Comparison of ENCODE assay signal across 2 mouse cellular contexts in the genomic region with DNA sequence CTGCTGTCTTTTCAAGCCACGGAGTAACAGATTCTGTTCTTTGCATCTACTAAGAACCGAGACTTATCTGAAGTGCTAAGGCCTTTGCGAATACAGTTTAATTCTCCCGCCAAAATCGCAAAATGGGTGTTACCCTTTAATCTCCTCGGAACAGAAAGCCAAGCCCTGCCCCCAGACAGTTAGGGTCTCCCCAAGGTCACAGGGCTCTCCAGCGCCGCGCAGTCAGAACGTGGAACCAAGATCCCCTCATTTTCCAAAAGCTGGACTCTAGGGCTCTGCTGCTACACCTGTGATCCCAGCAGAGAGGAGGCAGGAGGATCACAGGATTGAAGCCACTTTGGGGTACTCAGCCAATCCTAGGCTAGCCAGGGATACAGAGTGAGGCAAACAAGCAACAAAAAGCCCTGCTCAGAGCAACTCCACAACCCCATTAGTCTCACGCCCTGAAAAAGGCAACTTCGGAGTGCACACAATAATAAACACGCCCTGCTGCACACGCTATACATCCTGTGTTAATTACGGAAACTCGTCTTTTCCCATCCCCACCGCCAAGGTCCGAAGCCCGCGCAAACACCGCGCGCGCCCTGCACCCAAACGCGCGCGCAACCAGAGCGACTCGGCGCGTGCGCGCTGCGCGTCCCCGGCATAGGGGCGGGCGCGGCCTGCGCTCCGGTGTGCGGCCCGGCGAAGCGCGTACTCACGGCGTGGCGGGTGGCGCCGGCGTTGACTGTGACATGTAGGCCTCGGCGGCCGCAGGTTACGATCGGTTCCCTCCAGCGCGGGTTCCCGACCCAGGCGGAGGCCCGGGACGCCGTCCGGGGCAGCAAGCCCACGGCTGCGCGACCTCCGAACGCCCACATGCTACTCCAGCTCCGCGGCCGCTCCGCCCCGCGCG.
A peak's percentile ranks its signal among the peaks of the same experiment; 100 is the strongest.
TF ChIP-seq lines count a peak whose summit lies in the region.

No protein-coding gene starts in this region.

TF ChIP-seq in C2C12, 6 proteins besides CTCF, POLR2A, EP300 and RAD21 (continued from another document):
- no peak for TF ChIP-seq MYOG (IDR thresholded peaks at IDR 0.05; ENCODE audit: control insufficient read depth, extremely low read depth, insufficient read length)
- TF ChIP-seq FOSL1 (IDR thresholded peaks at IDR 0.05; ENCODE audit: insufficient read depth, low read length, poor library complexity, severe bottlenecking): no peak
- no peak for TF ChIP-seq USF1 (IDR thresholded peaks at IDR 0.05; ENCODE audit: low read depth)
- no peak for TF ChIP-seq MAX (IDR thresholded peaks at IDR 0.05)
- no peak for TF ChIP-seq CEBPB (IDR thresholded peaks at IDR 0.05; ENCODE audit: low read depth)

TF ChIP-seq in myocyte, 11 proteins besides CTCF, POLR2A, EP300 and RAD21 (continued from another document):
- TF ChIP-seq POLR2AphosphoS2 (IDR thresholded peaks at IDR 0.05; ENCODE audit: insufficient read length, low read depth) (peak; percentile 46), E2F4 (IDR thresholded peaks at IDR 0.05; ENCODE audit: insufficient read depth) (peak; percentile 49), TCF3 (IDR thresholded peaks at IDR 0.05; ENCODE audit: insufficient read length, low read depth) (no peak), MAX (IDR thresholded peaks at IDR 0.05; ENCODE audit: low read depth) (no peak)
